Mouse (Mus musculus): ENCODE data around the gene Clk2.

Clk2 gene

GRCm38 (mm10) chr3:89226361-89226760 is 61.8 kb downstream of the Clk2 start:
- no peak for DNase-seq
